In genomic region chr6:31032147-31032546, GRCm38 (mm10) we compare ENCODE assay signal across 25 mouse cellular contexts.
"Had no signal": no experiment of that assay in that cellular context is flagged by ENCODE, and none has a peak within 500 bp of the region (broad histone marks: within the 10 kb centered on the region; RNA-seq: fewer than 3 reads in every experiment).

No protein-coding gene starts in this region.

- H3K4me3 ChIP-seq: embryonic facial prominence, embryonic 10.5 days; embryonic facial prominence, embryonic 12.5 days; embryonic facial prominence, embryonic 13.5 days; embryonic facial prominence, embryonic 15.5 days; erythroblast, embryonic 14.5 days; forebrain, embryonic 10.5 days; forebrain, embryonic 12.5 days; forebrain, embryonic 13.5 days; forebrain, embryonic 15.5 days had no signal

- H3K36me3 ChIP-seq: embryonic facial prominence, embryonic 10.5 days; embryonic facial prominence, embryonic 12.5 days; embryonic facial prominence, embryonic 13.5 days; embryonic facial prominence, embryonic 15.5 days; forebrain, embryonic 10.5 days; forebrain, embryonic 12.5 days; forebrain, embryonic 15.5 days had no signal

- H3K9ac ChIP-seq: embryonic facial prominence, embryonic 12.5 days; embryonic facial prominence, embryonic 15.5 days; forebrain, embryonic 12.5 days; forebrain, embryonic 13.5 days; forebrain, embryonic 15.5 days had no signal

- H3K4me2 ChIP-seq: forebrain, embryonic 12.5 days; forebrain, embryonic 13.5 days; forebrain, embryonic 15.5 days had no signal

- DNase-seq: cerebellum, adult 2 months; cerebellum, adult 8-10 months; cerebellum, adult 9-10 months; cerebellum, adult 9-11 months; cerebellum, postnatal 10 days; cerebellum, postnatal 14 days; cerebellum, postnatal 25 days; cerebellum, postnatal 36 days; embryo, embryonic 11 days; forebrain, postnatal 0 days; gastrocnemius, adult 2 months; gastrocnemius, postnatal 10 days; gastrocnemius, postnatal 14 days; gastrocnemius, postnatal 25 days; gastrocnemius, postnatal 36 days; heart, adult 18-20 months had no signal

- H3K27ac ChIP-seq: embryonic facial prominence, embryonic 12.5 days; embryonic facial prominence, embryonic 13.5 days; forebrain, embryonic 13.5 days; gastrocnemius, adult 2 months had no signal

- H3K9me3 ChIP-seq: embryonic facial prominence, embryonic 10.5 days; embryonic facial prominence, embryonic 12.5 days; embryonic facial prominence, embryonic 13.5 days; embryonic facial prominence, embryonic 15.5 days; forebrain, embryonic 10.5 days; forebrain, embryonic 12.5 days; forebrain, embryonic 13.5 days; forebrain, embryonic 15.5 days had no signal

- H3K27me3 ChIP-seq: embryonic facial prominence, embryonic 12.5 days; embryonic facial prominence, embryonic 13.5 days; embryonic facial prominence, embryonic 15.5 days; forebrain, embryonic 12.5 days; forebrain, embryonic 13.5 days; forebrain, embryonic 15.5 days had no signal
